13 mouse cellular contexts compared by ENCODE assay signal in genomic region chr13:52445513-52445912, GRCm38 (mm10).
DNase-seq lines count a peak whose midpoint lies in the region; ATAC-seq lines count a peak whose summit lies in the region.
"Had no signal": no experiment of that assay in that cellular context is flagged by ENCODE, and none has a peak within 500 bp of the region (broad histone marks: within the 10 kb centered on the region; RNA-seq: fewer than 3 reads in every experiment).

No protein-coding gene starts in this region.

- peak; percentile 46 to 58 for DNase-seq in frontal cortex, postnatal 14 days (ENCODE audit: low spot score in 2 of 2)
- peak; percentile 57 to 77 for DNase-seq in left cerebral cortex, adult 9 months (ENCODE audit: low spot score in 2 of 2)
- DNase-seq in right cerebral cortex, postnatal 10 days (ENCODE audit: low spot score in 2 of 2), result peak; percentile 80 to 89
- DNase-seq in cerebellum, adult 9-11 months, result no peak
- no peak for DNase-seq in cerebellum, adult 11 months
- no peak for DNase-seq in spleen, postnatal 14 days (ENCODE audit: low spot score in 2 of 2)
- DNase-seq in urinary bladder, postnatal 14 days (ENCODE audit: low spot score), result no peak
- DNase-seq: cerebellum, adult 9-10 months; gastrocnemius, adult 2 months; kidney, postnatal 14 days; midbrain, embryonic 14.5 days had no signal

- peak; percentile 68 for ATAC-seq in common myeloid progenitor, adult 5-6 weeks (replicated peaks; ENCODE audit: low read depth, poor library complexity, severe bottlenecking)
- ATAC-seq: intestine, embryonic 16.5 days had no signal

Comparison
In these comparisons a context has a peak if more than half of its experiments do, and no peak if none do; other contexts are left out.
1. DNase-seq: peak in frontal cortex, postnatal 14 days (2 of 2), left cerebral cortex, adult 9 months (2 of 2) and right cerebral cortex, postnatal 10 days (2 of 2); none in cerebellum, adult 9-11 months (single experiment), cerebellum, adult 11 months (single experiment), spleen, postnatal 14 days (0 of 2) and urinary bladder, postnatal 14 days (single experiment).